Comparison of ENCODE assay signal across 19 mouse cellular contexts in genomic region chr10:20437021-20437420, GRCm38 (mm10).
DNase-seq lines count a peak whose midpoint lies in the region; ATAC-seq and TF ChIP-seq lines count a peak whose summit lies in the region.
"Had no signal": no experiment of that assay in that cellular context is flagged by ENCODE, and none has a peak within 500 bp of the region (broad histone marks: within the 10 kb centered on the region; RNA-seq: fewer than 3 reads in every experiment).

No protein-coding gene starts in this region.

- no peaks in the 10 kb centered on the region for H3K27me3 ChIP-seq in lung, embryonic 14.5 days (ENCODE audit: insufficient read depth, low read length)
- H3K27me3 ChIP-seq: heart, embryonic 13.5 days; liver, embryonic 12.5 days had no signal

- H3K9me3 ChIP-seq in lung, embryonic 14.5 days (ENCODE audit: low read depth, low read length) = no peaks in the 10 kb centered on the region
- H3K9me3 ChIP-seq: G1E; heart, embryonic 13.5 days; hindbrain, embryonic 10.5 days; liver, embryonic 12.5 days; midbrain, embryonic 10.5 days had no signal

- no peak for TF ChIP-seq POLR2A in lung, adult 2 months (IDR thresholded peaks at IDR 0.05; ENCODE audit: borderline replicate concordance, extremely low read depth, low read depth, low read length)

- WGBS in lung, embryonic 14.5 days = 49% methylated on average over 2 of the region's 2 CpGs
- 54% methylated on average over 2 of the region's 2 CpGs for WGBS in lung, adult 2 months

- no peak overlapping the region for H3K9ac ChIP-seq in lung, embryonic 14.5 days
- H3K9ac ChIP-seq: heart, embryonic 13.5 days; liver, embryonic 12.5 days had no signal

- ATAC-seq in lung, embryonic 14.5 days (ENCODE audit: insufficient read depth) = peak; percentile 62; the same call in 1 of the 2 replicates
- peak; percentile 20; the same call in 1 of the 2 replicates for ATAC-seq in granulocyte monocyte progenitor cell, adult 5-6 weeks (replicated peaks; ENCODE audit: poor library complexity, severe bottlenecking)
- ATAC-seq: inflammation-experienced regulatory T-cells, adult 6 months; liver, embryonic 12.5 days had no signal

- no peak overlapping the region for H3K4me2 ChIP-seq in lung, embryonic 14.5 days
- H3K4me2 ChIP-seq: heart, embryonic 13.5 days; liver, embryonic 12.5 days had no signal

- H3K36me3 ChIP-seq in lung, embryonic 14.5 days (ENCODE audit: insufficient read depth) = no peaks in the 10 kb centered on the region
- H3K36me3 ChIP-seq: G1E; hindbrain, embryonic 10.5 days; liver, embryonic 12.5 days; midbrain, embryonic 10.5 days had no signal

- H3K27ac ChIP-seq in lung, embryonic 14.5 days (ENCODE audit: low read depth) = no peak overlapping the region
- H3K27ac ChIP-seq: heart, embryonic 13.5 days; hindbrain, embryonic 10.5 days; liver, embryonic 12.5 days; midbrain, embryonic 10.5 days had no signal

- 0 out of 2 replicates have a peak, but pooled peaks cover 5% of the 10 kb centered on the region for H3K4me1 ChIP-seq in lung, embryonic 14.5 days (ENCODE audit: insufficient read depth)
- H3K4me1 ChIP-seq in lung, adult 2 months (ENCODE audit: control insufficient read depth, insufficient read depth, low read length) = peaks cover 3% of the 10 kb centered on the region; the same call in 1 of the 2 replicates
- H3K4me1 ChIP-seq: heart, embryonic 13.5 days; hindbrain, embryonic 10.5 days; liver, embryonic 12.5 days; midbrain, embryonic 10.5 days had no signal

- DNase-seq in lung, embryonic 14.5 days = peak; percentile 83
- no peak for DNase-seq in lung, adult 2 months
- DNase-seq in retina, postnatal 1 day = peak; percentile 40
- no peak for DNase-seq in retina, embryonic 14.5 days (ENCODE audit: low spot score)
- DNase-seq in gastrocnemius, adult 18-20 months (ENCODE audit: low spot score) = no peak
- DNase-seq in kidney, adult 9 months = no peak
- DNase-seq: adrenal gland, postnatal 10 days; cerebellum, adult 9-11 months; gastrocnemius, postnatal 25 days; kidney, postnatal 14 days; layer of hippocampus, adult 9-11 months; right cerebral cortex, postnatal 25 days had no signal

- TF ChIP-seq CTCF in lung, embryonic 14.5 days (IDR thresholded peaks at IDR 0.05; ENCODE audit: low read depth) = no peak
- TF ChIP-seq CTCF in lung, adult 2 months (IDR thresholded peaks at IDR 0.05; ENCODE audit: insufficient read depth, low read length) = no peak

- H3K4me3 ChIP-seq in lung, embryonic 14.5 days (ENCODE audit: low read depth, low read length) = no peak overlapping the region
- no peak overlapping the region for H3K4me3 ChIP-seq in lung, adult 2 months (replicated peaks; ENCODE audit: extremely low read depth, low read depth, low read length)
- H3K4me3 ChIP-seq: heart, embryonic 13.5 days; hindbrain, embryonic 10.5 days; liver, embryonic 12.5 days; midbrain, embryonic 10.5 days had no signal

Comparison
In these comparisons a context has a peak if more than half of its experiments do, and no peak if none do; other contexts are left out.
1. DNase-seq: peak in lung, embryonic 14.5 days (single experiment) and retina, postnatal 1 day (single experiment); none in lung, adult 2 months (single experiment), retina, embryonic 14.5 days (single experiment), gastrocnemius, adult 18-20 months (single experiment) and kidney, adult 9 months (single experiment).